In the genomic region with DNA sequence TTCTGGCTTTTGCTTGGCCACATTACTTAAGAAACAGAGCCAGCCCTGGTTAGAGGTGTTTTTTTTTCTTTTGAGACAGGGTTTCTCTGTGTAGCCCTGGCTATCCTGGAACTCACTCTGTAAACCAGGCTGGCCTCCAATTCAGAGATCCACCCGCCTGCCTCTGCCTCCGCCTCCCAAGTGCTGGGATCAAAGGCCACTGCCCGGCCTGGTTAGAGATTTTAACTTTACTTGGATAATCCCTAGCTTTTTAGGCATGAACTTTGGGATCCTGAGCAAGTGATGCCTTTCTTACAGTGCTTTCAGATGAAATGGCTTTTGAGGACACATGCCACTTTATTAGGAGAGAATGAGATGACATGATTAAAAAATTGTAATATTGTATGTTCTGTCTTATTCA, we compare ENCODE assay signal across 22 mouse cellular contexts.
"Had no signal": no experiment of that assay in that cellular context is flagged by ENCODE, and none has a peak within 500 bp of the region (broad histone marks: within the 10 kb centered on the region; RNA-seq: fewer than 3 reads in every experiment).

No protein-coding gene starts in this region.

- H3K36me3 ChIP-seq: liver, embryonic 15.5 days; lung, embryonic 15.5 days had no signal

- H3K4me1 ChIP-seq: liver, embryonic 15.5 days; lung, embryonic 15.5 days; midbrain, embryonic 10.5 days; midbrain, embryonic 13.5 days; neural tube, embryonic 13.5 days; stomach, embryonic 15.5 days had no signal

- H3K9ac ChIP-seq: liver, embryonic 15.5 days; lung, embryonic 15.5 days; midbrain, embryonic 13.5 days; neural tube, embryonic 13.5 days; stomach, embryonic 15.5 days had no signal

- H3K9me3 ChIP-seq: liver, embryonic 15.5 days; lung, embryonic 15.5 days; megakaryocyte, embryonic 14.5 days; midbrain, embryonic 10.5 days; midbrain, embryonic 13.5 days; neural tube, embryonic 13.5 days; stomach, embryonic 15.5 days had no signal

- DNase-seq: layer of hippocampus, adult 9-11 months; lung, adult 18-20 months; lung, postnatal 10 days; lung, postnatal 36 days; retina, postnatal 1 day; right cerebral cortex, postnatal 25 days; spleen, adult 18-20 months; thymus, postnatal 36 days had no signal

- H3K4me3 ChIP-seq: layer of hippocampus, adult 2 months; liver, embryonic 15.5 days; lung, embryonic 15.5 days; megakaryocyte, embryonic 14.5 days; midbrain, embryonic 10.5 days; midbrain, embryonic 13.5 days; myocyte; neural tube, embryonic 13.5 days; stomach, embryonic 15.5 days had no signal

- H3K27me3 ChIP-seq: liver, embryonic 15.5 days; lung, embryonic 15.5 days; megakaryocyte, embryonic 14.5 days; midbrain, embryonic 13.5 days; neural tube, embryonic 13.5 days; stomach, embryonic 15.5 days had no signal

- H3K4me2 ChIP-seq: liver, embryonic 11.5 days; liver, embryonic 15.5 days; lung, embryonic 15.5 days; midbrain, embryonic 13.5 days; neural tube, embryonic 13.5 days; stomach, embryonic 15.5 days had no signal

- ATAC-seq: hindbrain, postnatal 0 days; inflammation-experienced regulatory T-cells, adult 6 months; intestine, embryonic 16.5 days; midbrain, embryonic 13.5 days; midbrain, embryonic 16.5 days had no signal

- H3K27ac ChIP-seq: hindbrain, postnatal 0 days; layer of hippocampus, adult 2 months; liver, embryonic 15.5 days; lung, embryonic 15.5 days; midbrain, embryonic 10.5 days; midbrain, embryonic 13.5 days; neural tube, embryonic 13.5 days; stomach, embryonic 15.5 days had no signal
